Mouse (Mus musculus): Measurements from ENCODE around the gene Snph. TPM values are rescaled to one million over a fixed set of nuclear protein-coding genes. Genes with fewer than 3 reads are reported as not detected.
A peak's percentile ranks its signal among the peaks of the same experiment; 100 is the strongest.

Gene Snph
- polyA plus RNA-seq, 2 experiments, result 0.62 to 1.5 TPM

- Histone ChIP-seq H3K27ac (replicated peaks; ENCODE audit: low read depth, low read length) (no peak overlapping the region), H3K4me2 (replicated peaks; ENCODE audit: low read depth, low read length, severe bottlenecking) (peak overlapping the region; percentile 97), H3K4me3 (replicated peaks; ENCODE audit: low read length) (peak overlapping the region; percentile 63), H3K36me3 (ENCODE audit: control insufficient read depth, insufficient read depth, low read length) (no peaks in the 10 kb centered on the region), H3K9ac (ENCODE audit: low read depth, low read length, severe bottlenecking) (peak overlapping the region; percentile 68), H3K9me3 (ENCODE audit: control insufficient read depth, low read length) (no peaks in the 10 kb centered on the region), H3K27me3 (ENCODE audit: control insufficient read depth, insufficient read depth, low read length) (peaks cover 23% of the 10 kb centered on the region; the same call in 1 of the 2 replicates), H3K4me1 (ENCODE audit: control insufficient read depth, insufficient read depth, low read length) (peaks cover 3% of the 10 kb centered on the region; the same call in 1 of the 2 replicates)
- WGBS, result 3% methylated on average over 22 of the region's 22 CpGs
- ATAC-seq (ENCODE audit: low FRiP score, low read depth) (no peak), DNase-seq (ENCODE audit: low spot score) (no peak)
- TF ChIP-seq POLR2A (IDR thresholded peaks at IDR 0.05; ENCODE audit: borderline replicate concordance, extremely low read depth, insufficient read depth, insufficient read length), result no peak
Observed at GRCm38 (mm10) chr2:151631406-151632158, 811 bp downstream of the Snph start.

GRCm38 (mm10) chr2:151629310-151629709 is 3.1 kb downstream of the Snph start:
- Histone ChIP-seq H3K9me3 (ENCODE audit: control insufficient read depth, low read length) (no peaks in the 10 kb centered on the region), H3K27ac (replicated peaks; ENCODE audit: low read depth, low read length) (no peak overlapping the region), H3K9ac (ENCODE audit: low read depth, low read length, severe bottlenecking) (no peak overlapping the region), H3K4me1 (ENCODE audit: control insufficient read depth, insufficient read depth, low read length) (peaks cover 3% of the 10 kb centered on the region; the same call in 1 of the 2 replicates), H3K27me3 (ENCODE audit: control insufficient read depth, insufficient read depth, low read length) (peaks cover 23% of the 10 kb centered on the region; the same call in 1 of the 2 replicates), H3K4me3 (replicated peaks; ENCODE audit: low read length) (no peak overlapping the region), H3K36me3 (ENCODE audit: control insufficient read depth, insufficient read depth, low read length) (no peaks in the 10 kb centered on the region), H3K4me2 (replicated peaks; ENCODE audit: low read depth, low read length, severe bottlenecking) (no peak overlapping the region)
- DNase-seq (ENCODE audit: low spot score), result no peak
- TF ChIP-seq POLR2A (IDR thresholded peaks at IDR 0.05; ENCODE audit: borderline replicate concordance, extremely low read depth, insufficient read depth, insufficient read length), result no peak
- ATAC-seq (ENCODE audit: low FRiP score, low read depth), result no peak
- WGBS, result 54% methylated on average over 7 of the region's 7 CpGs

GRCm38 (mm10) chr2:151628011-151628410 is 4.4 kb downstream of the Snph start:
- Histone ChIP-seq H3K9me3 (ENCODE audit: control insufficient read depth, low read length) (no peaks in the 10 kb centered on the region), H3K4me2 (replicated peaks; ENCODE audit: low read depth, low read length, severe bottlenecking) (no peak overlapping the region), H3K4me1 (ENCODE audit: control insufficient read depth, insufficient read depth, low read length) (peaks cover 3% of the 10 kb centered on the region; the same call in 1 of the 2 replicates), H3K4me3 (replicated peaks; ENCODE audit: low read length) (no peak overlapping the region), H3K9ac (ENCODE audit: low read depth, low read length, severe bottlenecking) (no peak overlapping the region), H3K36me3 (ENCODE audit: control insufficient read depth, insufficient read depth, low read length) (no peaks in the 10 kb centered on the region), H3K27me3 (ENCODE audit: control insufficient read depth, insufficient read depth, low read length) (peaks cover 17% of the 10 kb centered on the region; the same call in 1 of the 2 replicates), H3K27ac (replicated peaks; ENCODE audit: low read depth, low read length) (no peak overlapping the region)
- no peak for ATAC-seq (ENCODE audit: low FRiP score, low read depth)
- WGBS, result 83% methylated on average over 3 of the region's 3 CpGs
- no peak for TF ChIP-seq POLR2A (IDR thresholded peaks at IDR 0.05; ENCODE audit: borderline replicate concordance, extremely low read depth, insufficient read depth, insufficient read length)
- DNase-seq (ENCODE audit: low spot score), result no peak

GRCm38 (mm10) chr2:151626296-151626695 is 6.1 kb downstream of the Snph start:
- ATAC-seq (ENCODE audit: low FRiP score, low read depth) (no peak), DNase-seq (ENCODE audit: low spot score) (no peak)
- 85% methylated on average over 7 of the region's 7 CpGs for WGBS
- Histone ChIP-seq H3K4me2 (replicated peaks; ENCODE audit: low read depth, low read length, severe bottlenecking) (no peak overlapping the region), H3K9ac (ENCODE audit: low read depth, low read length, severe bottlenecking) (no peak overlapping the region), H3K27me3 (ENCODE audit: control insufficient read depth, insufficient read depth, low read length) (peaks cover 3% of the 10 kb centered on the region; the same call in 1 of the 2 replicates), H3K27ac (replicated peaks; ENCODE audit: low read depth, low read length) (no peak overlapping the region), H3K9me3 (ENCODE audit: control insufficient read depth, low read length) (no peaks in the 10 kb centered on the region), H3K36me3 (ENCODE audit: control insufficient read depth, insufficient read depth, low read length) (no peaks in the 10 kb centered on the region), H3K4me3 (replicated peaks; ENCODE audit: low read length) (no peak overlapping the region), H3K4me1 (ENCODE audit: control insufficient read depth, insufficient read depth, low read length) (no peaks in the 10 kb centered on the region; the same call in 1 of the 2 replicates)
- TF ChIP-seq POLR2A (IDR thresholded peaks at IDR 0.05; ENCODE audit: borderline replicate concordance, extremely low read depth, insufficient read depth, insufficient read length), result no peak

- Histone ChIP-seq H3K27ac (replicated peaks; ENCODE audit: low read depth, low read length) (no peak overlapping the region), H3K4me1 (ENCODE audit: control insufficient read depth, insufficient read depth, low read length) (no peaks in the 10 kb centered on the region), H3K9ac (ENCODE audit: low read depth, low read length, severe bottlenecking) (no peak overlapping the region), H3K9me3 (ENCODE audit: control insufficient read depth, low read length) (no peaks in the 10 kb centered on the region), H3K4me2 (replicated peaks; ENCODE audit: low read depth, low read length, severe bottlenecking) (no peak overlapping the region), H3K27me3 (ENCODE audit: control insufficient read depth, insufficient read depth, low read length) (no peaks in the 10 kb centered on the region), H3K4me3 (replicated peaks; ENCODE audit: low read length) (no peak overlapping the region), H3K36me3 (ENCODE audit: control insufficient read depth, insufficient read depth, low read length) (no peaks in the 10 kb centered on the region)
- 33% methylated on average over 3 of the region's 3 CpGs for WGBS
- DNase-seq (ENCODE audit: low spot score) (no peak), ATAC-seq (ENCODE audit: low FRiP score, low read depth) (no peak)
- TF ChIP-seq POLR2A (IDR thresholded peaks at IDR 0.05; ENCODE audit: borderline replicate concordance, extremely low read depth, insufficient read depth, insufficient read length), result no peak
Observed at GRCm38 (mm10) chr2:151623776-151624175, 8.6 kb downstream of the Snph start.

Data from limb, embryonic 14.5 days (tissue).